Mouse (Mus musculus): ENCODE data around the gene Bola1.

Bola1 gene

DNA sequence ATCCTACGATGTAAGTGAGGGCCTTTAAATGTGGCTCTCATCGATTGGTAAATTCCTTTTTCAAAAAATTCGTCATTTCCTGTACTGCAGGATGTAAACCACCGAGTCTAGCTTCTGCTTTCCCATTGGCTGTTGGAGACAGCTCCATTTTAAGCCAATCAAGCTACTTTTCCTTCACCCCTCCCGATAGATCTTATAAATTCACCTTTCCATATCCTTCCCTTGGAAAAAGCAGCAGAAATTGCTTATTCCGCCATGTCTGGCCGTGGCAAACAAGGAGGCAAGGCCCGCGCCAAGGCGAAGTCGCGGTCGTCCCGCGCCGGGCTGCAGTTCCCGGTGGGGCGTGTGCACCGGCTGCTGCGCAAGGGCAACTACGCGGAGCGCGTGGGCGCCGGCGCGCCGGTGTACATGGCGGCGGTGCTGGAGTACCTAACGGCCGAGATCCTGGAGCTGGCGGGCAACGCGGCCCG, at the start of gene Bola1, which contains the start of gene Hist2h2ab:
Gene Bola1, minus strand, starts transcription at position 49 of the 470 bp plus-strand sequence.
Gene Hist2h2ab, plus strand, starts transcription at position 205 of the 470 bp plus-strand sequence.
- peak; percentile 83 for DNase-seq

DNA sequence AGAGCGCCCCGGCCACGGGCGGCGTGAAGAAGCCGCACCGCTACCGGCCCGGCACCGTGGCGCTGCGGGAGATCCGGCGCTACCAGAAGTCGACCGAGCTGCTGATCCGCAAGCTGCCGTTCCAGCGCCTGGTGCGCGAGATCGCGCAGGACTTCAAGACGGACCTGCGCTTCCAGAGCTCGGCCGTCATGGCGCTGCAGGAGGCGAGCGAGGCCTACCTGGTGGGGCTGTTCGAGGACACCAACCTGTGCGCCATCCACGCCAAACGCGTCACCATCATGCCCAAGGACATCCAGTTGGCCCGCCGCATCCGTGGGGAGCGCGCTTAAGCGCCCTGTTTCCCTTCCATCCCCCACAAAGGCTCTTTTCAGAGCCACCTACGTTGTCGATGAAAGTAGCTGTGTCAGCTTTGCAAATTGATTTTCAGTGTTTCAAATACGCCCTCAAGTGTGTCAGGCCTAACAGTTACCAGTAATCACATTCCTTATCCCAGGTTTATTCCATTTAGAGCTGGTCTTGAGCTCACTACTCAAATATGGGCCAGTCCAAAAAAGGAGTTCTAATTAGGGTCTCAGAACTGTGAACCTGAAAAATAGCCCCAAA, 49.4 kb upstream of the Bola1 start:
- peak; percentile 26 for DNase-seq

DNA sequence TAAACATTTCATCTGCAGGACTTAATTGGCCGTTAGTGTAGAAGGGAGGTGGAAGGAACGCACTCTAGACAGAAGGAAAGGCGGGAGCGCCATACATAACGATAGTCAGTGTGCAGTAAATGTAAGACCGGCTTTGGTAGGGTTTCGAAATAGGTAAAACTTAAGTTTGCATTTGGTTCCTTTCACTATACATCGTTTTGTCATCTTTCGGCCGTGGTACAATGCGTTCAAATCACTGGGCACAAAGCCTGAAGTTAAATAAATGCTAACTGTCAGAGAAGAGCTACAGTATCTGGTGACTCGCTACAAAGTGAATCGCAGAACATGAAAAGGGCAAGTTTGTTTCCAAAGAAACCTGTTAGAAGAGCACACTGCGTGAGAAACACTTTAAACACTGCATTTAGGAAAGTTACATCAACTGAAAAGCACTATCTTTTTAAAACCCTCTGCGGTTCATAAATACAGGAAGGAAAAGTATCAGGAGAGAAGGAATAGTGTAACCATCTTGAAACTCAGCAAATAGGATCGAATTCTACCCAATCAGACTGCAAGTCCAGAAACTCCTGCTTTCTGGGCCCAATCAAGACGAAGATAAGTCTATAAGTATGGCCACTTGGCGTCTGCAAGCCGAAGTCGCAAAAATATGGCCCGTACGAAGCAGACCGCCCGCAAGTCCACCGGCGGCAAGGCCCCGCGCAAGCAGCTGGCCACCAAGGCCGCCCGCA, 48.7 kb upstream of the Bola1 start, which contains the start of gene Hist2h3b:
Gene Hist2h3b, plus strand, starts transcription at position 604 of the 725 bp plus-strand sequence.
- peak; percentile 80 for DNase-seq

DNA sequence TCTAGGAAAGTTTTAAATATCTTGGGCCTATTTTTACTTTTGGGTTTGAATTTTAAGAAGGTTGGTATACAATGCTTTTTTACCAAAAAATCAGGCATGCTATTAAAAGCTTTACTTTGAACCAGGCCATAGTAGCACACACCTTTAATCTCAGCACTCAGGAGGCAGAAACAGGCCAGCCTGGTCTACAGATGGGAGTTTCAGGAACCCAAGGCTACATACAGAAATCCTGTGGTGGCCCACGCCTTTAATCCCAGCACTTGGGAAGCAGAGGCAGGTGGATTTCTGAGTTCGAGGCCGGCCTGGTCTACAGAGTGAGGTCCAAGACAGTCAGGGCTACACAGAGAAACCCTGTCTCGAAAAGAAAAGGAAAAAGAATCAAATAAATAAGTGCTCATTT, 48.0 kb upstream of the Bola1 start:
- DNase-seq: no peak

DNA sequence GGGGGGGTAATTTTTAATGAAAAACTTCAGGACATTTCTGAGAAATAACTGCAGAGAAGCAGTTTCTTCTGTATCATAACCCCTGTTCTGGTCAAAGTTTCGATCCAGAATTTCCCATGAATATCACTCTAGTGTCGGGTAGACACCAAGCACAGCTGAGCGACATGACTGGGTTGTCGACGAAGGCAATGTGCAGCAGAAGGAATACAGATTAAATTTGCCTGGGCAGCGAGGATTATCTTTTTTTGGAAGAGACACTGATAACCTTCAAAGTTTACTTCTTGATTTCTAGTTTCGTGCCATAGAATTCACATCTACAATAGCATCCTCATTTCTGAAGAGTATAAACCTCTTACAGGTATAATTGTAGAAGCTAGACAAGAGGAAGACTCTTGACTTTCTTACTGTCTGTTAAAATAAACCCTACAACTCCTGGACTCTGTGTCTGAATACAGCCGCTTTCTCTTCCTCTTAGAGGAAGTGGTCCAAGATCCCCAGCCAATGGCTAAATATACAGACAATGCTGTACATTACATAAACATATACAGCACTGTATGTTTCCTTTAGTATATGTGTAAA, 46.7 kb upstream of the Bola1 start:
- no peak for DNase-seq

DNA sequence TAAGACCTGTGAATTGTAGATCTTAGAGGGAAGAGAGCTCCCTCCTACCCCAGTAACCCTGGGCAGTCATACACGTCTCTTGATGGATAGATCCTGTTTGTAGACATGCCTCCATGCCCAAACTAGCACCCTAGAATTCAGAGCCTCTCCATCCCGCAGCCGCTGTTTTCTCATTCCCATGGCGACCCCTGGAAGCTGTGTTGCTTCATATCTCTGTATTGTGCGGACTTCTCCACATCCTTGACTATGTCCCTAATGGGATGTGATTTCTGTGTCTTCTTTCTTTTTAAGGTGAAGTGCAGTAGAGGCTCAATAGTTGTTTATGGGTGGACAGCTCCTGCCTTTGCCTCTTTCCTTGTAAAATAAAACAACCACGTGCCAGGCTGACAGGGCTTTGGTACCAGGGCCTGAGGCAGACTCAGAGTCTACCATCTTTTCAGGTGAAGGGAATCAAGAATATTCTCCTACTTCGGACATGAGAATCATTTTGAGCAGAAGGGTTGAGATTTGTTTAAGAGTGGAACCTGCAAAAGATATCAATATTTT, 45.0 kb upstream of the Bola1 start:
- no peak for DNase-seq

DNA sequence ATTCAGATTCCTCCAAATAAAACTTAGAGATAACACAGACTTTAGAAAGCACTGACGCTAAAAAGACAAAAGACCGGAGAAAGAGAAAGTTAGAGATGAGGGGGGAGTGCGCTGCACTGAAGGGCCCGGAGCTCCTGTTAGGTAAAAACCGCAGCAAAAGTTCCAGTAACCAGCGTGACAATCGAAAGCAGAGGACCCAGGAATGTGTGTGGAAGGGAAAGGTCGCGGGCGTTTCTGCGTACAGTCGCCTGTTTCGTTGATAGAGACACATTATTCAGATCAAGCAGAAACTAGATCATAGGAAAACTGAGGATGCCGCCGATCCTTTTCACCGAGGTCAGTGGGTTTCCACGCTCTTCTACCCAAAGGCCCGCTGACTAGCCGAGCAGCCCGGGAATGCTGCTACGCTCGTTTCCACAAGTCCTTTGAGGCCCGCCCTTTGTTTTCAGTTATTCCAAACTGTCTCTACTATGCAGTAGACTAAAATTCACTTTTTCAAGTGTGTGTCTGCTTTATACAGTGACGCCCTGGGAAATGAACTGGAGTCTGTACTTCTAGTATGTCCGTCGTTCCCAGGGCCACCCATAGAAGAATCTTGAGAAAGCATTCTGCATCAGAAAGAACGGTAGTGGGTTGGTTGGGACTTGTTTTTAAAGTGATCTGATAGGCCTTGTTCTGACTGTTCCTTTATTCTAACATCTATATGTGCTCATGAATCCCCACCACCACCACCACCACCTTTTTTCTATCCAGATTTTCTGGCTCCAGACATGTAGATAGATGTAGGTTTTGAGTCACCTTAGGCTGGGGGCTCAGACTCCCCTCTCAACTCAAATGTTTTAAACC, 44.3 kb upstream of the Bola1 start:
- DNase-seq: peak; percentile 56

DNA sequence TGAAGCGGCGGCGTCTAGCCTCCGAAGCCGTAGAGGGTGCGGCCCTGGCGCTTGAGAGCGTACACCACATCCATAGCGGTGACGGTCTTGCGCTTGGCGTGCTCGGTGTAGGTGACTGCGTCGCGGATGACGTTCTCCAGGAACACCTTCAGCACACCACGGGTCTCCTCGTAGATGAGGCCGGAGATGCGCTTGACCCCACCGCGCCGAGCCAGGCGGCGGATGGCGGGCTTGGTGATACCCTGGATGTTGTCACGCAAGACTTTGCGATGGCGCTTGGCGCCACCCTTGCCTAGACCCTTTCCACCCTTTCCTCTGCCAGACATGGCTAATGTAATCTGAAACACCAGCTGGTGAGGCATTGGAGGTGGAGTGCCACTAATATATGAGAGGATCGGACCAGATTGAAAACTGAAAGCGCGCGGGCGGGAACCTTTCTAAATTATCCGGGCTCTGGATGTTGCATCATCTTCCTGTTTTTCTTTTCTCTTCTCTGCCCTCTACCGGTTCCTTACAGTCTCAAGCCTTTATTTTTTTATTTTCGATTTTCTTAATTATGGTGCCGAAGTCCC, 43.6 kb upstream of the Bola1 start, which contains the start of gene Hist2h4:
Gene Hist2h4, minus strand, starts transcription at position 333 of the 572 bp plus-strand sequence.
- DNase-seq: peak; percentile 97

DNA sequence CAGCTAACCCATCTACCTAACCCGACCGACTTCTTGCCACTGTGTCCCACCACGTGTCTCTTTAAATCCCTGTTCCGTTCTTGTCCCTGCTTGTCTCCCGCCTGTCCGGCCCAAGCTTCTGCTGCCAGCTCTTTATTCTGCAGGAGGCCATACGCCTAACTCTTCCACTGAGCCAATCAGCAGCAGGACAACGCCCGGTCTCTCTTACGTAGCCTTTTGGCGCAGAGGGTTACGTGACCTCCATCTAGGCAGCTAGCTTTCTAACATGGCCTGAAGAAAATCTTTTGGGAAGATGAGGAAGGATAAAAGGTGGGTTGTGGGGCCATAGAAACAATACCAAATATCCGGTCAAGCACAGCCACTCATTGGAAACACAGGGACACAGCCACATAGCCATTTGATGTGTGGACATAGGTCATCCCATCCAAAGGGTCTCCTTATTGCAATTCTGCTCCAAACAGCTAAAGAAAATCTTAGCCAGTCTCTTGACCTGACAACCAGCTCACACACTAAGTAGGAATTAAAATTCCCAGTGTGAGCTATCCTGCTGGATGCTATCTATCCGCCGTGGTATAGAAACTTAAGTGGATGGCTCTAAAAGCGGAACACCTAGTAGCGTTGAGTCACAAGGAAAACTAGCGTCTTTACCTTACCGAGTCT, 42.8 kb upstream of the Bola1 start:
- peak; percentile 82 for DNase-seq

DNA sequence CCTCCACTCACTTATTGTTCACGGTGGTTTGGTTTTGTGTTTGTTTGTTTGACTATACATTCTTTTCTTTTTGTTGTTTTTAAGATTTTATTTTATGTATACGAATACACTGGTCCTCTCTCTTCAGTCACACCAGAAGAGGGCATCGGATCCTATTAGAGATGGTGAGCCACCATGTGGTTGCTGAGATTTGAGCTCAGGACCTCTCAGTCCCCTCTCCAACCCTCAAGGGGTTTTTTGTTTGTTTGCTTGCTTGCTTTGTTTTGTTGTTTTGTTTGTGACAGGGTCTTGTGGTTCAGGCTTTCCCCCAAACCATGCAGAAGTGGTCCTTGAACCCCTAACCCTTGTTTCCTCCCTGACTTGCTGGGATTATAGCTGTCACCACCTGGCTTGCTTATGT, 42.1 kb upstream of the Bola1 start:
- no peak for DNase-seq

DNA sequence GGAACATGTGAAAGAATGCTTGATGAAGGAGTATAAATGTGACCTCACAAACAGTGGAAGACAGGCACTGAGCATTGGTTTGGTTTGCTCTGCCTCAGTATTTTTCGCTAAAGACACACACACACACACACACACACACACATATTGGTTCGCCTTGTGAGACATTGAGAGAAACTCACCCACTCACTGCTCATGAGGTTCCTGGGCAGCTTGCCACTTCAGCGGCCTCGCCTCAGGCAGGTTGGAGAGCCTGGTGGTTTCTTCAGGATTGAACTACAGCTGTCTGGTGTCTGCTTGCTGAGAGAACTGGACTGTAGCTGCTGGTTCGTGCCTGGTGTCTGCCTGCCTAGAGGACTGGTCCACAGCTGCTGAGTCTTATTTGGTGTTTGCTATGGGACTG, 40.7 kb upstream of the Bola1 start:
- DNase-seq: no peak

DNA sequence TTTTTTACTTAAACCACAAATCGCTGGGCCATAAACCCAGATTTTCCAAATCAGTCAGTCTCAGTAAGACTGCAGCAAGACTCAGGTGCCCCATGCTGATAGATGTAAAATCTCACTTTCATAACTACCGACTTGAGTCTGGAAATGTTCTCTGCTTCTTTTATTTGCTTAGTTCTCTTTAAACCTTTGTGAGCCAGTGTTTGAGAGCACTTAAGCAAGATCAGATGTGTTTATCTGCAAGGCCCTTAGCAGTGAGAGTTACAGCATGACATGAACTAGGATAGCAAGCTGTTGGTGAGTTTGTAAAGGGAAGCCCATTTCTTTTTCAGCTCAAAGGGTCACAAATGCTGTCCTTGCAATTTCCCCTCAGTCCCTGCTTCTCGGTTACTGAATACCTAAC, 37.7 kb upstream of the Bola1 start:
- DNase-seq: no peak

DNA sequence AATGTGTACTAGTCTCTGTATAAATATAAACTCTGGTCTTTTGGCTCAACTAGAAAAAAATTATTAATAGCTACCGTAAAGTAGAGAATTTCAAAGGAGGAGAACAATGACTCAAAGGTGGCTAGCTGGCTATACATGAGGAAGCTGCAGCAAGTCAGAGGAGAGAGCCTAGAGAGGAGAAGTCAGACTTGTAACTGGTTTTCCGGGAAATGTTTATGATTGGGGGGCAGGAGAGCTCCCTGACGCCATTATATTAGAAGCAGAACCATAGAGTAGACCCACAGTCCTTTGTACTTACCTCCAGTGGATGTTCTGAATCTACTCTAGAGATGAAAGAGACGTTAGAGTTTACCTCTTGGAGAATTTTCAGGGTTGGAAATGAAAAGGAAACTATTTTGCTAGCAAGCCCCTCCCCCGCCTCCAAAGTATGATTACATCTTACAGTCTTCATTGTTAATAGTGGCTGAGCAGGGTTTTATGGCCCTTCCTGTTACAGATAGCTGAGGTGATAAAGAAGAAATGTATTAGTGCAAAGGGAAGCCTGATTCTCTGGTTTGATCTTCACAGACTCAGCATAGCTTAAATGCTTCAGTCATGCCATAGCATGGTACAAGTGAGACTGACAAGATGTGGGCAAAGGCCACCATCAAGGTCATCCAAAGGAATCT, 36.6 kb upstream of the Bola1 start:
- no peak for DNase-seq

DNA sequence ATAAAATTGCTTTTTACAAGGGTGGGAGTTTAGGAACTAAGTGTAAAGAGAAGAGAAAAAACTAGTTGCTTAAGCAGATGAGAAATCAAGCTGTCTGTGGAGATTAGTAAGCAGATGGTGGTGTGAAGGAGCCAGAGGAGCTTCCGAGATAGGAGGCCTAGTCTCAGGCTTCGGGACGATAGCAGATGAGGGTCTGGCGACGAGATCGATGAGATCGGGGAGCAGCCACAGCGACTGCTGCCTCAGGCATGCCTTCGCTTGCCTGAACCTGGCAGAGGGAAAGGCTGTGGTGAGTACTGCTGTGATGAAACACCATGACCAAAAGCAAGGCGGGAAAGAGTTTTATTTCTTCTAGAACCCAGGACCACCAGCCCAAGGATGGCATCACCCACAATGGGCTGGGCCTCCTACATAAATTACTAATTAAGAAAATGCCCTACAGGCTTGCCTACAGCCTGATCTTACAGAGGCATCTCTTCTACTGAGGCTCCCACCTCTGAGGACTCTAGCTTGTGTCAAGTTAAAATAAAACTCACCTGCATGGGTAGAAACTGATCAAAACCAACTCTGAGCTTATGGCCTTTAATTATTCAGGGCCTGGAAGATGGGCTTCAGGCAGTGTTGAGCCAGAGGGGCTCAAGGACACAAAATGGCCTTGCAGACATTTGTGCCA, 35.3 kb upstream of the Bola1 start:
- no peak for DNase-seq

DNA sequence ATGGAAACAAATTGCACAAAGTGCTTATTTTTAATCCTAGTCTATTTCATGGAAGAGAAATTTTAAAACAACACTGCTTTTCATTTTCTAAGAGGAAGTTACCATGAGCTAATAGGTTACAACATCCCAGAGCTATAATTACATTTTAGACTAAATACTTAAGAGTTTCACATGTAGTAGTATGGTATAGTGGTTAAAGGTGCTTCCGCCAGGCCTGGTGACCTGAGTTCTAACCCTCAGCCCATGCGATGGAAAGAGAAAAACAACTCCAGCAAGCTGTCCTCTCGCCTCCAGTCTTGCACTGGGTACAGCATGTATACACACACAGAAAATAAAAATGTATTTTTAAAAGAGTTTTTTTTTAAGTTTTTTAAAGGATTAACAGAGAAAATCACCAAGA, 32.3 kb upstream of the Bola1 start:
- no peak for DNase-seq

DNA sequence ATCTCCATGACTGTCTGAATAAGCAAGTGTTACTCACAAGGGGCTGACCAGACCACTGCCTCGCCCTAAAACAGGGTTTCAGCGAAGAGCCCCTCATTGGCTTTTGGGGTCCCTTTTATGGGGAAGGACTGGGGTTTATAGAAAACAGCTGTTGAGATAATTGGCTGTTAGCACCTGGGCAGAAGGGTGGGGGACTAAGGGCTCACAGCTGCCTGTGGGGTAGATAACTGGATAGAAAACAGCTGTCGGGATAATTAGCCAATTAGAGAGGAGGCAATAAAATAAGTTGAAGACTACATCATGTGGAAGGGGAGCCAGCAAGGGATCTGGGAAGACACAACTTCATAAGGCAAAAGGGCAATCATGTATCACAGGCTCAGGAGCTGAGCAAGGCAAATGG, 31.4 kb upstream of the Bola1 start:
- DNase-seq: no peak

DNA sequence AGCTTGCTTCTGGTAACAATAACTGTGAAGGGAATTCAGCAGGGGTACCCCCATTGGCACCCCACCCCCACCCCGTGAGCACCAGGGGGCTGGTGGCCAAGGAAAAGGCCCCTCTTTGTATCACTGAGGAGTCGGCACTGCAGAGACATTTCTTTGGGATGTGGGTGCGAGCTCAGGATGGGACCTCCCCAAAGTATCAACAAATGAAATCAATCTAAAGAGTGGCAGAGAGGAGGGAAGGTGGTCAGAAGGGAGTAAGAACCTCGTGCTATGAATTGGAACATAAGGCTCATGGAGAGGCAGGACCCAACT, 29.5 kb upstream of the Bola1 start:
- no peak for DNase-seq

DNA sequence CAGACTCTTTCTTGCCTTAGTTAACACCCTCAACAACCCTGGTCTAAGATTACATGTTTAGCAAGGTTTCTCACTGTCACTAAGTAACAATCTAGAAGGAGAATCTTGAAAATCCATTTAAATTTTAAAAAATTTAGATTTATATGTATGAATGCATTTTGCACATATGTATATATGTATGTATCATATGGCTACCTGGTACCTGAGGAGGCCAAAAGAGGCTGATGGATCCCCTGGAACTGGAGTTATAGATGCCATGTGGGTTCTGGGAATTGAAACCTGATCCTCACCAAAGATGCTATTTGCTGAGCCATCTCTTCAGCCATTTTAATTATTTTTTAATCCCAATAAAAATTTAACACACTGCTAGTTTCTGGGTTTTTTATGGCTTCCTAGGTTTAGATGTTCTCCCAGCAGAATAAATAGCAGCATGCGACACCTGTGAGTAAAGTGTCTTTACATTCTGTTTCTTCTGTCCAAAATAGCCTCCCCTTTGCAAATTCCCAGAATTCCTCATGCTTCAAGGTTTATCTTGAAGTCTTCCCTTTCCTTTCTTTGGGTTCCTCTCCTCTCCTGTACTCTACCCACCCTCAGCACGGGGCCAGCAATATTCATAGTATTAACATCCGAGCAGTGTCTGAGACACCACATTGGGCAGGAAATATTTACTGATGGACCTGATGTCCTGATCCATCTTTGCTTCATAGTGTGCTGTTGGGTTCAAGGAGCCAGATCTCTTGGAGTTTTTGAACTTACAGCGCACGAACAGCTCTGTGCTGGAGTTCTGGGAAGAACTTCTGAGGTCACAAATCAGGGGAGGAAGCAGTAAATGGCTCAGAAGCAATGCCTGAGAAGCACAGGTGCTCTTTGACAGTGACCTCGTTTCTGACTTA, 28.9 kb upstream of the Bola1 start:
- no peak for DNase-seq

DNA sequence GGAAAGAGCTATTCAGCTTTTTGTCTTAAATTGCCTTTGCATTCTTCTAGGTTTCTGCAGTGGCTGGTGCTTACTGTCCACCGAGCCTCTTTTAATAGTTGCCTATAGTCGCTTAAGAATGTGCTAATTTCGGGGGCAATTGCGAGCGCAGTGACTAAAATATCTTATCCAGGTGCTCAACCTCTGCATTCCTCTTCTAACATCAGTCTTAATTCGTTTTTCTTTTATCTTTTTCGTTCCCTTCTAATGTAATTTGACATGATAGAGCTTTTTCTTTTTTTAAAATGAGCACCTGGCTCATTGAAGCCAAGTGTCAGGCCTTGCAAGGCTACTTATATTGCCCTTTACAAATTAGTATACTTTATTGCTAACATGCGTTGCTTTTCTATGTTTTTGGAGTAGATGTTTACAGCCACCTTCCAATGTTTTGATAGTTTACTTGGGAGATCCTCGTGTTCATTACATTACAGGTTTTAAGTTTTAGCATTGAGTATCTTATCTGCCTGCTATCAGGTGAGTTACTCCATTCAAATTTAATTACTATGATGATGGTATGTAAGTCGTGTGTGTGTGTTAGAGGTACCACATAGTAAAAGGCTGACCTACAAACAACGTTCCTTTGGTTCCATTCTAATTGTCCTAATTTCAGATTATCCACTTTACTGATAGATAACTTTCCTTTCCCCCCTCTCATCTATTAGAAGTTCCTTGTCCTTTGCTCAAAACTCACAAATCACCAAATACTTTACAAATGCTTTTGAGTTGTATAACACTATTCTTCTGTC, 28.0 kb upstream of the Bola1 start:
- DNase-seq: no peak
